Mouse (Mus musculus) hematopoietic stem cell, adult 5-6 weeks (primary cell): ENCODE measurements around the gene Trub1. TPM values are rescaled to one million over a fixed set of nuclear protein-coding genes. Genes with fewer than 3 reads are reported as not detected.

Source experiments
- ATAC-seq, 2 experiments: fragments of 125-278 bp in 1 of 2; replicated peaks in 1 of 2; 2 replicates each; pipeline ENCODE4 v1.8.0; 2016 to 2017; ENCODE audit warnings: inconsistent platforms in 2 of 2, mild to moderate bottlenecking in 2 of 2, moderate number of reproducible peaks in 2 of 2, low read depth in 1 of 2, moderate TSS enrichment in 1 of 2; ENCODE audit not compliant: low FRiP score in 2 of 2, poor library complexity in 2 of 2, severe bottlenecking in 2 of 2, insufficient read depth in 1 of 2, low TSS enrichment in 1 of 2
- total RNA-seq: library from RNA; stranded (forward); fragments of 172-1452, 232-1000 nt; gene quantifications from 2 replicates; pipeline ENCODE4 v1.2.3, GENCODE M21; 2017

Gene Trub1
- total RNA-seq, result 19.8 and 20.8 TPM in 2 replicates

- ATAC-seq, result peak; percentile 99
These were observed at the start of gene Trub1 for GRCm38 (mm10) chr19:57452492-57453217. Trub1 (plus strand) TSS chr19:57452912.

- ATAC-seq, result peak; percentile 78 to 84
These were observed 48.8 kb upstream of the Trub1 start for GRCm38 (mm10) chr19:57403700-57404501.

GRCm38 (mm10) chr19:57404502-57404848 is 48.2 kb upstream of the Trub1 start:
- no peak for ATAC-seq

- no peak for ATAC-seq
These were observed 44.8 kb upstream of the Trub1 start for GRCm38 (mm10) chr19:57407947-57408346.

GRCm38 (mm10) chr19:57411375-57412196 is 41.1 kb upstream of the Trub1 start:
- peak; percentile 93 to 95 for ATAC-seq

- no peak for ATAC-seq
These were observed 39.5 kb upstream of the Trub1 start for GRCm38 (mm10) chr19:57413170-57413569.

GRCm38 (mm10) chr19:57413918-57414317 is 38.8 kb upstream of the Trub1 start:
- no peak for ATAC-seq

- no peak for ATAC-seq
These were observed 37.5 kb upstream of the Trub1 start for GRCm38 (mm10) chr19:57415031-57415807.

- ATAC-seq, result no peak
These were observed 34.7 kb upstream of the Trub1 start for GRCm38 (mm10) chr19:57417800-57418580.

- ATAC-seq, result no peak
These were observed 29.3 kb upstream of the Trub1 start for GRCm38 (mm10) chr19:57423402-57423801.

GRCm38 (mm10) chr19:57425296-57425695 is 27.4 kb upstream of the Trub1 start:
- no peak for ATAC-seq

- no peak for ATAC-seq
These were observed 25.9 kb upstream of the Trub1 start for GRCm38 (mm10) chr19:57426841-57427240.

GRCm38 (mm10) chr19:57427756-57428438 is 24.8 kb upstream of the Trub1 start:
- ATAC-seq, result no peak

- ATAC-seq, result no peak
These were observed 24.1 kb upstream of the Trub1 start for GRCm38 (mm10) chr19:57428641-57429040.

- ATAC-seq, result no peak
These were observed 22.8 kb upstream of the Trub1 start for GRCm38 (mm10) chr19:57429926-57430325.

- ATAC-seq, result no peak
These were observed 21.2 kb upstream of the Trub1 start for GRCm38 (mm10) chr19:57431476-57431875.
